Mouse (Mus musculus) brain, embryonic 14.5 days (tissue): ENCODE data around the gene Gaa.

Source experiments
- CTCF ChIP-seq: fragments of 200-500 bp; IDR thresholded peaks from 2 replicates; pipeline ENCODE4 v1.5.1; 2012; ENCODE audit warnings: inconsistent platforms, mild to moderate bottlenecking, moderate library complexity, borderline replicate concordance; ENCODE audit not compliant: insufficient read depth, insufficient read length; ENCODE audit errors: extremely low read depth
- POLR2A ChIP-seq: fragments of 200-500 bp; IDR thresholded peaks from 2 replicates; pipeline ENCODE4 v1.6.1; 2012; ENCODE audit warnings: mild to moderate bottlenecking, inconsistent platforms, borderline replicate concordance; ENCODE audit not compliant: poor library complexity, insufficient read depth, insufficient read length, severe bottlenecking; ENCODE audit errors: extremely low read depth

DNA sequence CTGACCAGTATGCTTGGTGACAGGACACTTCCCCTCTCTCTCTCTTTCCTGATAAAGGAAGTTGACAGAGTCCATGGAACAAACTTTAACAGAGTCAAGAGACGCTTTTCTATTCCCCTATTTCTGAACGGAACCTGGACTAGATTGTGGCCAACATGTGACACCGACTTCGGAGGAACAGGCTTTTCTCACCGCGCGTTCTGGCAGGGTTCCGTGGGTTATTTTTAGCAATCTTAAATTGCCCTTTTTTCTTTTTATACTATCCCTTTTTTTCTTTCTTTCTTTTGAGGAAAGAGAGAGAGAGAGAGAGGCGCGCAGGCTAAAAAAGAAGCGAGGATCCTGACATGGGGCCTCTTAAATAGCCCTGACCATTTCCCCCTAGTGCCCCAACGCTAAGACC, 40.1 kb upstream of the Gaa start:
- no peak for TF ChIP-seq CTCF
- no peak for TF ChIP-seq POLR2A
